Mouse (Mus musculus) embryo, embryonic 11 days (tissue): ENCODE measurements around the gene Pfkfb1.

ENCODE experiments used
- DNase-seq: peaks from one replicate; pipeline ENCODE4 v3.0.0-alpha.2; 2015

Pfkfb1 gene

DNA sequence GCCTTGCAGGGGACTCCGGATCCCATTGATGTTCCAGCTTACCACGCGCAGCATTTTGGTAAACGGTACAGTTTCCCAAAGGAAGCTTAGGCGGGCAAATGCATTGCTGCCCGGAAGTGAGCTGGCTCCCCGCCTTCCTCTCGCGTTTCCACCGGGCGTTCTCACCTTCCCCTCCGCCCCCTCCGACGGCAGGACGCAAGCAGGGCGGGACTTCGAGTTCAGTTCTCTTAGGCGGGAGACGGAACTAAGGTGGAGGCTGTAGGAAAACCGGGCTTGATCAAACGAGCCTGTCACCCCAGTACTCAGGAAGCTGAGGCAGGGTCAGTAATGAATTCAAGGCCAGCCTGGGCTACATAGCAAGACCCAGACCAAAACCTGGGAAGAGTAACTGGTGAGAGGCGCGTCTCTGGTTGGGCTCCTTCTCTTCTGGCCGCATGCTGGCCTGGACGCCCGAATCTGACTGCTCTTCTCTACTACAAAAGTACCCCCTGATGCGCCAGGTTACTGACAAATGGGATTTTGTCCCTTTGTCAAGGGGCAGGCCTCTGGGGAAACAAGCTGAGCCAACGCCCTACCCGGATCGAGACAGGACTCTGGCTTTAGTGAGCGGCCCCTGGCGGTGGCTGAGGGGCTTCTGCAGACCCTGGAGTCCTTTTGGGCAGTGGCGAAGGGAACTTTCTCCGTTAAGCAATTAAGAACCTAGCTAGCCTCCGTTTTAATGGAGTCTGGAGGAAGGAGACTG lies at the start of gene Pfkfb1:
Pfkfb1 (plus strand) TSS at position 207 of the 742 bp plus-strand sequence.
- peak; percentile 89 for DNase-seq

DNA sequence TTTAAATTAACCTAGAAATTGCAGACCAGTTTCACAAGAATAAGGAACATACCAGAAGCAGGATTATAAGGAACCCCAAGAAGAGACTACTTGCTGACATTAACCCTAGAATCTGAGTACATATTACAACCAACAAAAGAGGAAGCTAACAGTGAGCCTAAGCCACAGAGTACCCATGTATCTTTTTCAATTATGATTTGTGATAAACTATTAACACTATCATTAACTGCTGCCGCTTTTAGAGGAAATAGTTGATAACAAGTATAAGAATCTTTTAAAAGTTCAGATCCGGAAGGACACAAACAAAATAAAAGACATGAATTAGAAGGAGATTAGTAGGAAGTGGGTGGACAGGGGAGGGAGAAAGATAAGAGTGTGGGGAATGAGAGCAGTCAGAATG lies 47.9 kb upstream of the Pfkfb1 start:
- no peak for DNase-seq

DNA sequence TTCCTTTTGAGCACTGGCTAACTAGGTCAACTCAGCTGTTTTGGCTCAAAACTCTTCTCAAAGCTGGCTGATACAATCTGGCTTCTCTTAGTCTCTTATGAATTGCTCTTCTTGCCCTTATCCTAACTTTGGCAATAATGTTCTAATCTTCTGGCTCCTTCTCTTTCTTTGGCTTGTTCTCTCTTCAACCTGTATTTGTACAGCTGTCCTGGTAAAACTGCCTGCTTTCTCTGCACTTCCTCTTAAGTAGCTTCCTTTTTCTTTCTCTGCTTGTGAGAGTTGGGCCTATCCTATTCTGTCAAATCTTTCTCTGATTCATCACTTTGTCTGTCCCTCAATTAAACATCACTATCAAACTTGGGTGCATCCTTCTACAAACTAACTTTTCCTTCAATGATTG lies 46.3 kb upstream of the Pfkfb1 start:
- DNase-seq: no peak

DNA sequence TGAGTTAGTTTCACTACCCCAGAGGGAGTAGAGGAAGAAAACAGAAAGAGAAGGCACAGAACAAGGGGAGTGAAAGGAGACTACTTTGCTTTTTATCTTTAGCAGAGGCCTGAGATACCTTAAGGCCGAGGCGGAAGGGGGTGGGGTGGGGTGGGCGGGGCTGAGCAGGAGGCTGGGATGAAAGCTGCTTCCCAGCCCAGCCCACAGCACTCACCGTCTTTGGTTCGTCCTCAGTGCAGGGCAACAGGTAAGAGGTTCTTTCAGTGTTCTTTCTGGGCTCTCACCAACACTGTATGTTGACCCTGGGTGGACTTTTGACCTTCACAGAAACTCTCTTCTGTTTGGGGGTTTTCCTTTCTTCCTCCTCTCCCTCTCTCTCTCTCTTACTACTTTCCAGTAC lies 40.8 kb upstream of the Pfkfb1 start, which contains the start of gene Alas2:
Alas2 (plus strand) TSS at position 137 of the 400 bp plus-strand sequence.
- DNase-seq: no peak

DNA sequence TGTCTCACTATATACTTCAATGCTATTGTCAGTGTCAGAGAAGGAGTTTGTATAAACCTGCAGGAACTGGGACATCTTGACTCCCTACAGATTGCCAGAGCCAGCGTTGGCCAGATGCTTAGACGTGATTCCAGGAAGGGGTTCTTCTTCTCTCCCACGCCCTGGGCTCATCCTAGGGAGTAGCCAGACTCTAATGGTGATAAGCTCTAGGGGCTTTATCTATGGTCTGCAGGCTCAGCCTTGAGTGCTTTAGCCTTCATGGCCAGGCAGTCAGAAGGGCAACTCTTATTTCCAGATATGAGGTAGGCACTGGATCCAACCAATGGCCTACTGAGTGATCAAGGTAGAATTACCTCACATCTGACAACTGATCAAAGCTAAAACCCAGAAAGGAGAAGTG lies 38.4 kb upstream of the Pfkfb1 start:
- no peak for DNase-seq

DNA sequence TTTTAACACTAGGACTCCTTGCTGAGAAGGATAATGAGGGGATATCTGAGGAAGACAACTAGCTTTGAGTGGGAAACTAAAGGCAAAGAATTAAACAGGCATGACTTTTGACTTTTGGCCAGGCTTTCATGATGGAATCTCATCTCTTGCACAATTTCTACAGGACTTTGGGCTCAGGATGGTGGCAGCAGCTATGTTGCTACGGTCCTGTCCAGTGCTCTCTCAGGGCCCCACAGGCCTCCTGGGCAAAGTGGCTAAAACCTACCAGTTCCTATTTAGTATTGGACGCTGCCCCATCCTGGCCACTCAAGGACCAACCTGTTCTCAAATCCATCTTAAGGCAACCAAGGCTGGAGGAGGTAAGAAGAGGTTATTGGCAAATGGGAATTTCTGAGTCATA lies 36.0 kb upstream of the Pfkfb1 start:
- DNase-seq: no peak

DNA sequence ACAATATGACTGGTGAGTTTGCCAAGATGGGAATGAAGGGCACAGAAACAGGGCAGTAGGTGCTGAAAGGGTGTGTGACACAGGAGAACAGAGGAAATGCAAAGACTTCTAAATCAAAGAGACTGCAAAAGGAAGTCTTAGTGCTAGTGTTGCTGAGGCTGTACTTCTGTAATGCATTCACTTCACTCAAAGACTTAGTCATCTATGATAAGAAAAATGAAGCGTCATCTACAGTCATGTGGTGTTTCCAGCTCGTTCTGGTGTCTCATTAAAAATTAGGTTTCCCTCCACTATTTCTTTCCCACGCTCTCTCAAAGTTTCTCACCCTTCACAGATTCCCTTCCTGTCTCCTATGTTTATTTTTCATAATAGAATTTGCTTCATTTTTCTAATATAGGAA lies 34.0 kb upstream of the Pfkfb1 start:
- DNase-seq: no peak

DNA sequence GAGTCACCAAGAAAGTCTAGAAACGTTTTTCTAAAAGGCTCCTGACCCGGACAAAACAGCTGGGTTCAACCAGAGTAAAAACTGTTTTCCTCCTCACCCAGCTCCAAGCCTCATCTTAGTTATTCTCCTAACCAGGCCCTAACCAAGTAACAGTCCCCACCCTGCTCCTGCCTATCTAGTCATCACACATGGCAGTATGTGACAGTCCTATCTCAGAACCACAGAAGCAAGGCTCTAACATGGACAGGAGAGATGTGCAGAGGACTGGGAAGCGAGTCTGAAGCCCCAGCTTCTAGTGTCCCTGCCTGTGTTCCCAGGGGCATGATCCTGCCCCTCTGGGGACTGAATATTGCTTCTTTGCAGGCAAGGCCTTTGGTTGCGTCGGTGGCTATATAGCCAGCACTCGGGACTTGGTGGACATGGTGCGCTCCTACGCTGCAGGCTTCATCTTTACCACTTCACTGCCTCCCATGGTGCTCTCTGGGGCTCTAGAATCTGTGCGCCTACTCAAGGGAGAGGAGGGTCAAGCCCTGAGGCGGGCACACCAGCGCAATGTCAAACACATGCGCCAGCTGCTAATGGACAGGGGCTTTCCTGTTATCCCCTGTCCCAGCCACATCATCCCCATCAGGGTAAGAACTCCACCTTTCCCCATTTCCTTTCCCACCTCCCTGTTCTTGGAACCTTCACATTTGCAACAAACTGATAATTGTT lies 23.2 kb upstream of the Pfkfb1 start:
- DNase-seq: no peak

DNA sequence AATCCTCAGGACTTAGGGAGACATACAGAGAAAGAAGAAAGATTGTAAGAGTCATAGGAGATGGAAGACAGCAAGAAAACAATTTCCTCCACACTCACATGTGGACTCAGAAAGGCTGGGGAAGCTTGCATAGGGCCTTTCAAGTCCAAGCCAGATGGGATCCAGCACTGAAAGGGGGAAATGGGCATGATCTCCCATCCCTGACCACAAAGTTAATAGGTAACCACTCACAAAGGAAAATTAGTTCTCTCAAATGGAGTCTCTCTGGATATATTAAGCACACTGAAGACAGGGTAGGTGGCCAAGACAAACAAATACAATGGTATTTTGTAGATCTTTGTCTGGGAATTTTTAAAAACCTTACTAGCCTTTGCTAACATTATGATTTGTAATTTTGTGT lies 6.1 kb upstream of the Pfkfb1 start:
- DNase-seq: no peak

DNA sequence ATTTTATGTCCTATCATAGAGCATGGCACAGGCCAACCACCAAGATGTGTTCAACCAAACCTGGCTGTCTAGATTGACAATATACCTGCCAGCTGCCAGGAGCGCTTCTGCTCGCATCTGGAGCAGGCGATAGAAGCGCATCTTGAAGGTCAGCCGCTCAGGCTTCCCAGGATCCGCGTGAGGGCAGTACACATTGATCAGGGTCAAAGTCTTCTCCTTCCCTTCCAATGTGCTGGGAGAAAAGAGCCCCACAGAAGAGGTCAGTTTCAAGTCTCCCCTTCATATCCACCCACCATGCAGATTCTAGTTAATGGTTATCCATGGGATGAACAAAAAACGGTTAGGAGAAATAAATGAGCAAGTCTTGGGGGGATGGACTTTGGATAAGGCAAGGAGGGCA lies 2.9 kb upstream of the Pfkfb1 start:
- no peak for DNase-seq

DNA sequence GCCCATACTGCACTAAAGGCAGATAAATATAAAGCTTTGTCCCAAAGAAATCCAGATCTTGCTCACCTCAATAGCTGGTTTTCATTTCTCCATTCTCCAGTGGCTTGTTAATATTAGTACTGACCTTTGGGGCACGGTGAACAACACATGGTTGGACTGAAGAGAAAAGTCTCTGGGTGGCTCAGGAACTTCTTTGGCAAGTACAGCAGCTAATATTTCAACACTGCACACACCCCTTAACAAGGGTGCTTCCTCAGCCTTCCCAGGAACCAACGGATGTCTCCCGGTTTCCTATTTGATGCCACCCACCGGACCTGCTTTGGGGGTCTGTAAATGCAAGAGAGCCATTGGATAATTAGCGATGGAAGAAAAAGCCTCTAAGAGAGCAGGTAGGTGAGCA lies 1.7 kb downstream of the Pfkfb1 start, which contains the start of gene Apex2:
Apex2 (minus strand) TSS at position 173 of the 400 bp plus-strand sequence.
- DNase-seq: no peak

DNA sequence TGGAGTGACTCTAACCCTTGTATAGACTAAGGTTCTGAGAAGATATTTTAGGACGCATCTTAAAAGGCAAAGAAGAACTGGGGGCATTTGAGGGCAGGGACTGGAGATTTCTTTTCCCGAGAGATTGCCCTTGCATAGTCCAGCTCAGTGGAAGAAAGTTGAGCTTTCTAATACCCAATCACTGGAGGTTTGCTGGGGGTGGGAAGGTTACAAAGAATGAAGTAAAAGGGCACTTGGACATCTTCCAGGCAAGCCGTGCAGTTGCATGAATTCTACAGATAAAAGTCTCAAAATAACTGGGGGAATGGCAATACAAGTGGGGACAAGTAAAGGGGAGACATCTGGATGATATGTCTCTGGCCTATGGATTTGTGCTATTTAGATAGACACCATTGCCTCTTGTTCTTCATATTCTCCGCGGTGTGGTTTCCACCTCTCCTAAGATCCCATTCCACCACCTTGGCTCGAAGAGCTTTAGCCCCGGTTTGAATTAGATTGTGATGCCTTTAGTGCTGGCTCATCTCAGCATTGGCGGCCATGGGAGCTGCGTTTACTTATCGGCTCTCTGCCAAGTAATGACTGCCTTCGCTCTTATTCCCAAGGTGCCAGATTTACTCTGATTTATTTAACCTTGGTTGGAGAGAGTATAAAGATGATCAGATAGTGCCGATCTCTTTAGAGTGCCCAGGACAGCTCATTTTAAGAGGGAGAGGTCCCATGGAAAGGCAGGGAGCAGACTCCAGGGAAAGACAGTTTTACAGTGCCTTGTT lies 5.4 kb downstream of the Pfkfb1 start:
- no peak for DNase-seq

DNA sequence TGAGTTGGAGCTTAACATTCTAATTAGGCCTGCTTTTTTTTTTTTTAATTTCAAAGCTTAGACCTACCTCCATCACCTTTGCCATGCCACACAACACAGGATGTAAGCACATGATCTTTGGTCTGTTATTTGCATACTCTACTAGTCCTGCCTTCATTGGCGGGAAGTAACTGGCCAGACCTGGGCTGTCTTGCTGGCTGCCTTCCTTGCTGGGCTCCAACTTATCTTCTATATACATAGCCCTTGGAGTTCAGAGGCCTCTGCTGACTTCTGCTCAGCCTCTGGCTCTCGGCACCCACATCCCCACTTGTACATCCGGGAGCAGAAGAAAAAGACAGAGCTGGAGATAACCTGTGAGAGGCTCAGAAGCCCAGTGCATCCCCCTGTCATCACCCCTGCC lies 6.1 kb downstream of the Pfkfb1 start:
- DNase-seq: no peak

DNA sequence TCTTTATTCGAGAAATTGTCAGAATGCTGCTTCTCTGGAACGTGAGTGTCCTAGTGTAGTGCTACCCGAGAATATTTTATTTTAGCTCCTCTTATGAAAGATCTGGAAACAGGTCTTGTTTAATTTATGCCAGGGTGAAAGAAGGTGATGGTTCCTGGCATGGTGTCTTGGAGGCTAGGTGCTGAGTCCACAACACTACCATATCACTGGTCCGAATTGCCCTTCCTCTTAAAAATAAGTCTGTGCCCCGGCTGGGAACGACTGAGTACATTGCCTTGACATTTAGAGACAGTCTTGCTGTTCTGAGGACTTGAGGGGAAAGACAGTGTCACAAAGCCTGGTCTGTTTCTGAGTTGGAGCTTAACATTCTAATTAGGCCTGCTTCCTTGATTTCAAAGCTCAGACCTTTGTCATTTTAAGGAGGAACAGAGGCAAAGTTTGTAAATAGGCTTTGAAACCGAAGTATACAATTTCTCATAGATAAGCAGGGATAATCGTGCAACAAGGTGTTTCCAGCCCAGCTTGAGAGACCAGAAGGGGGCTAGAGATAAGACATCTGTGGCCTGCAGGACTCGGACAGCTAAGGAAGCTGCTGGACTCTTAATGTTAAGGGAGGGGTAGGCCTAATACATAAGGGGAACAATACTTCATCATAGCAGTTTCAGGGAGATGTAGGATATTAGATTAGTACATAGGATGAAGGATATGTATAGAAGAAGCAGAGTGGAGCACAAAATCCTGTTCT lies 7.2 kb downstream of the Pfkfb1 start:
- DNase-seq: no peak

DNA sequence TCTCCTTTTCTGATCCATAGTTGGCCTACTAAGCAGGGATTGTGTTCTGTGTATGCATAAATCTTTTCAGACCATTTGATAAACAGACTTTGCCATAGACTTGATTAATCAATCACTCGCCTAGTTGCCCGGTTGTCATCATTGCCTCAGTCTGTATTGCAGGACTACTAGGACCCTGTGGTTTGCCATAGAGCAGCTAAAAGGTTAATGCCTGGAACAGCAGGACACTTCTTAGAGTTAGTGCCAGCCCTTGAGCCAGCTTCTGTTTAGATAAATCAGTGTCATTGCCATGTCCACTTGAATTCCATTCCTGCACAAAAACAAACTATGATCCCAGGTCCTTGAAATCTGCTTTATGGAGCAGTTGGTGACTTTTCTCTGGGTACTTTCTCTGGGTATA lies 10.9 kb downstream of the Pfkfb1 start:
- no peak for DNase-seq

DNA sequence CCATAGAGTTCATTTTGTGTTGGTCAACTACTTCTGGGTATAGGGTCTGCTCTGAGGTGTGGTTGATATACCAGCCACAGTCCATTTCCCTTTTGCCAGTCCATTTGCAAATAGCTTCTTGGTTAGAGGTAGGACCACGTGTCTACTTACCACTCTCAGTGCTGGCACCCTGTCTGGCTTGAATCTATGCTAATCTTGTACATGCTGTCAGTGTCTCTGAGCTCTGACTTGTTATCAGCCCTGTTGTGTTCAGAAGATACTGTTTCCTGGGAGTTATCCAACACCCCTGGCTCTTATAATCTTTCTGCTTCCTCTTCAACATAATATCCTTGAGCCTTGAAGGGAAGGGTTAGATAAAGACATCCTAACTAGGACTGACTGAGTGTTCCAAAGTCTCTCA lies 48.4 kb downstream of the Pfkfb1 start:
- no peak for DNase-seq

DNA sequence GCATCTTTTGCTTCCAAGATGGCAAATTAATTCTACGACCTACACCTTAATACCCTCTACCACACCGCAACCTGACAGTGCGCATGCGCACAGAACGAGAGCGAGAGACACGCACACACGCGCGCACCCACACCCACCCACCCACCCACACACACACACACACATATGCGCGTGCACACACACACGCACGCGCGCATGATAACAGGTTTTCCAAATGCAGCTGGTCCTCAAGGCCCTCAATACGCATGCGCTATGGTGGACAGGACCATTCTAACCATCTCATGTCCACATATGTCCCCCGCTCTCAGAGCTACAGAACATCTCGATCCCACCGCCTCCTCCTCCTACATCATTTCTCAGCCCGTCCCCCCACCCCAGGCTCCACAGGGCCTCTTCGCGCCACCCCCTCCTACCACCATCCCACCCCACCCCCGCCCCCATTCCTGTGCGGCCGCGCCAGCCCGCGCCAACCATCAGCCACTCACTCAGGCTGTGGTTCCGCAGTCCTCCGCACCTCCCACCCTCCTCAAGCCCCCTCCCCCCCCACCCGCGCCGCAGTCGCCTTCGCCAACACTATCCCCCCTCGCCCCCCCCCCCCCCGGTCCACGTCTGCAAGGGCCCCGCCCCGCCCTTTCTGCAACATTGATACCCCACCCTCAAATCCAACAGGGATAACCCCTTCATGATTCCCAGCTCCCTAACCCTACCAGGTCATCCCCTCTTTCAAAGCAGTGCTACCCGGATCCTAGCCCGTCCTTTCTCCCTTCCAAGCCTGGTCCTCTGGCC lies 68.3 kb downstream of the Pfkfb1 start:
- DNase-seq: peak; percentile 61

DNA sequence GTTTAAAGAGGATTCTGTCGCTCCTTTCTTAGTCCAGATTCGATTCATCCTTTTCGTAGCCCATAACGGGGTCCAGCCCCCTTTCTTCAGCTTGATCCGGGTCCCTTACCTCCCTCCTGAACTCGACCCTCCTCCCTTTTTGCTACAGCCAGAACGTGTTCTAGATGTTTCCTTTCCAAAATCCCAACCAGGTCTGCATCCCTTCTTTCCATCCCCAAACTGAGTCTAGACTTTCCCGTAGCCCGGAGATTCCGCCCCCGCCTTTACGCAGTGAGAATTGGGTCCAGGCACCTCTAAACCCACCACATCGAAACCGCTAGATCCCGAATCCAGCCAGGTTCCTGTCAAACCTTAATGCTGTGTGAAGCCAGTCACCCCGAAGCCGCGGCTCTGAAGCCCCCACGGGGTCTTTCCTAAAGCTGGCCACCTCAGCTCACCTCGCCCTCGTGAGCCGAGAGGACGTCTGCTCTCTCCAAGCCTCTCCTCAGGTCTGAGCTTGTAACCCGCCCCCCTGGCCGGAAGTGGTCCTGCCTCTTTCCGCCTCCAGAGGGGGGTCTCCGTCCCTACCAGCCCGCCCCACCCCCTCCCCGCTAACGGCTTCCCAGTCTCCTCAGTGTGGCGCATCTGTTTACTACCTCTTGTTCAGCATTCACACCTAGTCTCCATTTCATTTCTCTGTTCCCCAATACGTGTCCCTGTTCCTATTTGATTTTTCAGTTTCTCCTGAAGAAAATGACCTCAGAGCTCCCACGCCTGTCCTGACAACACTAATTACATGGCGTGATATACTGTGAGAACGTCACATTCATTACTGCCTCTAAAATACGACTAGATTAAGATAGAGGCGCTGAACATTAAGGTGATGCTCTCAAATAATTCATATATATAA lies 69.1 kb downstream of the Pfkfb1 start, which contains the start of gene Tro:
Tro (minus strand) TSS at position 676 of the 889 bp plus-strand sequence.
- DNase-seq: peak; percentile 85

DNA sequence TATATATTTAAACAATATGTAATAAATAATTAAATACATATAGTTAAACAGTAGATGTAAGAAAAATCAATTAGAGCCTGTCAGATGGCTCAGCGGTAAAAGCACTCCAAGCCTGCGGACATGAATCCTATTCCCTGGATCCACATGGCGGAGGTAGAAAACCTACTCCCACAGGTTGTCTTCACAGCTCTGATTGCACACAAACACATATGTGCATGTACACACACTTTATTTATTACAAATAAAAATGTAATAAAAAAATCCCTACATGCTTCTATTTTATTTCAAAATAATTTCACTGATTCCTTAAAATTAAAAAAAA lies 69.7 kb downstream of the Pfkfb1 start:
- peak; percentile 8 for DNase-seq

DNA sequence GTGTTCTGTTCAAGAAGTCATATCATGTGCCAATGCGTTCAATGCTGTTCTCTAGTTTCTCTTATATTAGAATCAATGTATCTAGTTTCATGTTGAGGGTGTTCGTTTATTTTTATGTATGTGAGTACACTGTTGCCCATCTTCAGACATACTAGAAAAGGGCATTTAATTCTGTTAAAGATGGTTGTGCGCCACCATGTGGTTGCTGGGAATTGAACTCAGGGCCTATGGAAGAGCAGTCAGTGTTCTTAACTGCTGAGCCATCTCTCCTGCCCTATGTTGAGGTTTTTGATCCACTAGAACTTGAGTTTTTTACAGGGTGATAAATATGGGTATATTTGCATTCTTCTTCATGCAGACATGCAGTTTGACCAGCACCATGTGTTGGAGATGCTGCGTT lies 74.8 kb downstream of the Pfkfb1 start:
- DNase-seq: peak; percentile 9

DNA sequence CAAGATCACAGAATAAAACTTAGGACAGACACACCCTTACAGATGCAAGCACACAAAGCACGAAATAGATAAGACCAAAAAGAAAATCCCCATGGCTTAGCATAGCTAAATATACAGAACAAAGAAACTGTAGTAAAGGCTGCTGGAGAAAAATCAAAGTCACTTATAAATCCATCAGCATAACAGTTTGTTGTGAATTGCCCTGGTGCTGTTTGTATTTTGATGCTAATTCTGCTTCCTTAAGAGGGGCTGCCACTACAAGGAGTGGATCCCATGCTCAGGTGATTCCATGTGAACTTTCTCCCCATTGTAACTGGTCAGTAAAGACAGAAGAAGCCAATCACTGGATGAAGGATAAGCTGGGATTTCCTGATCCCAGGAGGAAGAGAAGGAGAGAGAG lies 89.5 kb downstream of the Pfkfb1 start:
- DNase-seq: no peak
